Mouse (Mus musculus) ovary, postnatal 14 days (tissue): Measurements from ENCODE around the gene Tlr12.
"Not testable (repeated sequence)": the region's sequence is repeated elsewhere in the genome, so short reads cannot be mapped to it uniquely, and the experiment has no call there.

Source experiments
- DNase-seq: peaks from one replicate; pipeline ENCODE4 v3.0.0; 2022; ENCODE audit warnings: low spot score

Gene Tlr12

DNA sequence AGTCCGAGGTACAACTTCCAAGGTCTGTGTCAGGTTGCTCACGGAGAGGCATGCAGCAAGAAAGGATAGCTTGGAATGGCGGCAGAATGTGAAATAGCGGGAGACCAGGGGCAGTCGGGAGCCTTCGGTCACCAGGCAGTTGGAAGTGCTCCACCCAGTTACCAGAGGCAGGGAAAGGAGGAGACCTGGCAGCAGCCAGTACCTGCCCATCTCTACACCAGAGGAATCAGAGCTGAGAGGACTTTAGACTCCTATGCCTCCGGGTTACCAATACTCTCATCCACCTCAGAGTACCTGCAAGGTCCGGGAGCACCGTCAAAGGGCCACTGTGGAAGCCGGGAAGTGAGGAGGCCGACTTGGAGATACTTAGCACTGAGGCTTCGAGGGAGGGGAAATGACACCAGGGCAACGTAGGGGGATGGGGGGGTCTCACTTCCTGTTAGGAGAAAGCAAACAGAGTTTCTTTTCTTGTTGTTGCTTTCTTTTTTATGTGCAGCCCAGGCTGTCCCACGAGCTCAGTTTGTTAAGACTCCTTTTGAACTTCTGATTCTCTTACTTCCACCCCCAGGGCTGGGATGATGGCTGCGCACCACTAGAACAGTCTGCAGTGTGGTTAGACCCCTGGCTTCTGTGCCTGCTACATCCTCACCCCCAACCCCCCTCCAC lies at the start of gene Tlr12:
TSS of gene Tlr12 (minus strand) at position 374 of the 666 bp plus-strand sequence.
- DNase-seq, result no peak

DNA sequence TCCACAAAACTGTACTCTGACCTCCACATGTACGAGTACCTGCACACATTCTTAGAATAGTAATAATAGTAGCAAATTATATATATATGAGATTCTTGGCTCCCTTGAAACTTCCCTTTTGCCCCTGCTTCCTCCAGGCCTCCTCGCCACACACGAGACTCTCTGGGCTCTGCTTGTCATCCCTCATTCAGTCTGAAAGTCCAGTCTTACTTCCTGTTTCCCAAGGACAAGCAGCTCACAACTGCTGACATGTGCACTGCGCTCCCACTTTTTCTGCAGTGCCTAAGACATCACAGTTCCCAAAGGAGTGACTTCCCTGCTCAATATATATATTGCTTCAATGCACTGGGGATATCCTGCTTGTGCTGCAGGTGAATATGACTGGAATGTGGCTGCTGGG lies 48.8 kb upstream of the Tlr12 start:
- DNase-seq, result not testable (repeated sequence)

DNA sequence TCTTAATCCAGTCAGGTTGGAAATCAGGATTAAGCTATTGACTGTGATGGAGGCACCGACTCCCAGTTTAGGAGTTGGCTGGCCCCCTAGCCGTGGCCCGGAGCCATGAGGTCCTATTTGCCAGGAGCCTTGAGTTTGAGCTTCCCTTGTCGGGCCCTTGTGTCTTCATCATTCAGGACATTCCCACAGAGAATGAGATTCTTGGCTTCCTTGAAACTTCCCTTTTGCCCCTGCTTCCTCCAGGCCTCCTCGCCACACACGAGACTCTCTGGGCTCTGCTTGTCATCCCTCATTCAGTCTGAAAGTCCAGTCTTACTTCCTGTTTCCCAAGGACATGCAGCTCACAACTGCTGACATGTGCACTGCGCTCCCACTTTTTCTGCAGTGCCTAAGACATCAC lies 47.9 kb upstream of the Tlr12 start:
- DNase-seq, result not testable (repeated sequence)

DNA sequence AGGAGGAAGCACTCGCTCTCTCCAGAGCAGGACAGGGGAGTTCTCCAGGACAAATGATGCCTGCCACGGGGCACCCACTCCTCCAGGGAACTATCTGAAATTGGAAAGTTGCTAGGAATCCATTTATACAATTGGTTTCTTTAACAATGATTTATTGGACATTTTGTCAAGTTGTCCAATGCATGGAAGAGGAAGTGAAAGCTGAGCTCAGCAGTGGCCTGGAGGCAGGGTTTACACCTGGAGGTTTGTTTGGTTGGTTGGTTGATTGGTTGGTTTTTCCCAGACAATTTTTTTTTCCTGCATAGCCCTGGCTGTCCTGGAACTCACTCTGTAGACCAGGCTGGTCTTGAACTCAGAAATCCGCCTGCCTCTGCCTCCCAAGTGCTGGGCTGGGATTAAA lies 45.6 kb upstream of the Tlr12 start:
- DNase-seq, result no peak

DNA sequence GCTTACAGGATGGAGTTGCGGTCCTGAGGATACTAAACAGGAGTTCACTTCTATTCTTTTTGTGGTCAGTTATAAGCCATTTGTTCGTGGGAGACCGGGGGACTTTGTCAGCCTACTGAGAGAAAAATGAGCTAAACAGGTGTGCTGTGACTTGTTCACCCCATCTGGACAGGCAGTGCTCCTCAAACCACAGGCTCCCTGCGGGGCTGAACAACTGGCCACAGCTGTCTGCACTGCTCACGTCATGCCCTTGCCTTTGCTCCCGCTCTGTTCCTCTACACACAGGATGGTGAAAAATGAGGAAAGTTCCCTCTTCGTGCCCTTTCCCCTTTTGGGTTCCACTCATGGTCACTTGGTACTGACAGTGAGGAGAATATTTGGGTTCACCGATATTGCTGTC lies 42.6 kb upstream of the Tlr12 start:
- DNase-seq, result no peak

DNA sequence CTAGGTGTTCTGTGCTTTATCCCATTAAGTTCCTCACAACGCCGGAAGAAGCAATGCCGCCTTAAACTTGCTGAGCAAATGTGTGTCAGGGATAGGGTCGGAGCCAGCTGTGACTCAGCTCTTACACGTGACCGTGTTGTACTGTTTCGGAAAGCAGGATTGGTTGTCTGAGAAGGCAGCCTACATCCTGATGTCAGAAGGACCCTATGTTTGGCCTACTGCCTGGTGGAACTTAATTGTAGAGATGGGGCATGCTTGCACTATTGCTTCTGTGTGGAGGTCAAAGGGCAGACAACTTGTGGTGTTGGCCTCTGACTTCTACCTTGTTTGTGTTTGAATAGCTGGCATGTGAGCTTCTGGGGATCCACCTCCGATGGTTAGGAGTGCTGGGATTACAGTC lies 41.8 kb upstream of the Tlr12 start:
- no peak for DNase-seq

DNA sequence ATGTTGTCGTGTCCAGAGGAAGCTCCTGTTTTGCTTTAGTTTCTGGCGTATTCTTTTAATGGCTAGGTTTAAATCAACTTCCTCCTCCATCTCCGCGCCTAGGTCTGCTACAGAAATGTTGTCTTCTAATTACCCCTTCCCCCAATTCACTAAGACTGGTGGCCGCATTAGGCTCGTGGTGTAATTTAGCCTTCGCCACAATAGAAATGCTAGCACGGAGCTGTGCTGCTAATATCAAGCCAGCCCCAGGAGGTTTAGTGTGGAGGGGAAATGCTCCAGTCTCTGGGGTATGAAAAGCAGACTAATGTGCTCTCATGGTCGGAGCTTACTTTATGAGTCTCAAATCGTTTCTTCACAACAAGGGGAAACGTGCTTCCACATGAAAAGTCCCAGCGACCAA lies 37.0 kb upstream of the Tlr12 start:
- no peak for DNase-seq

DNA sequence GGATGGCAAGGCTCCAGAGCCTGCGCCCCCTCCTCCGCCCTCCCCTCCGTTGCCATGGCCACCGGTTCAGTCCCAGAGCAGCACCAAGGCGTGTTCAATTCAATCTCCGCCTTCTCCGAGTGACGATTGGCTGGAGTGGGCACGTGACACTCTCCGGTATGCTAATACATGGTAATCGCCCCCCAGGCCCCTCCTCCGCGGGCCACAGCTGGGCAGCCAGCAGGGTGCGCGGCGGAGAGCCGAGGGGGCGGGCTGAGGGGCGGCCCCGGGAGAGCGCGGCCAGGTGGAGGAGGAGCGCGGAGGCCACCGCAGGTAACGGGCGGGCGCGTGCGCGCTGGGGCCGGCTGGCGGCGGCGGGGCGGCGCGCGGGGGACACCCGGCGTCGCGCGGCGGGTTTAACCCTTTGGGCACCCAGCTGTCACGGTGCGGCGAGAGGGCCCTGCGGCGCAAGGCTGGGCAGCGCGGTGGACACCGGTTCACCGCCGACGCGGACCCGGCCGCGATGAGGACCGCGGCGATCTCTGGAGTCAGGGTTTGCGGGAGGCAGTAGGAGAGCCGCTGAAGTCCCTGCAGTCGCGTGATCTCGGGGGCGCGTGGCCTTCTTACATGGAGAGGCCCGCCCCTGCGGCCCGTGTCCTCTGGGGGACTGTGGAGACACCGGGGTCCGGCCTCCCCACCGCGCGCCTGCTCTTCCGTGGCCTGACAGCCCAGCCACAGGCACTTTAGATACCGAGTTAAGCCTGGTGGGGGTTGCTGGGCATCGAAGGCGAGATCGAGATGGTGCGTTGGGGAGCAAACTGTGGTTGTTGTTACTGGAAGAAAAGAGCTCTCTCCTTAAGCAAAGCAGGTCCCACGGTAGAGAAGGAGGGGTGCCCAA lies 36.3 kb upstream of the Tlr12 start, which contains the start of gene Phc2:
TSS of gene Phc2 (plus strand) at position 198 of the 877 bp plus-strand sequence.
- peak; percentile 88 for DNase-seq

DNA sequence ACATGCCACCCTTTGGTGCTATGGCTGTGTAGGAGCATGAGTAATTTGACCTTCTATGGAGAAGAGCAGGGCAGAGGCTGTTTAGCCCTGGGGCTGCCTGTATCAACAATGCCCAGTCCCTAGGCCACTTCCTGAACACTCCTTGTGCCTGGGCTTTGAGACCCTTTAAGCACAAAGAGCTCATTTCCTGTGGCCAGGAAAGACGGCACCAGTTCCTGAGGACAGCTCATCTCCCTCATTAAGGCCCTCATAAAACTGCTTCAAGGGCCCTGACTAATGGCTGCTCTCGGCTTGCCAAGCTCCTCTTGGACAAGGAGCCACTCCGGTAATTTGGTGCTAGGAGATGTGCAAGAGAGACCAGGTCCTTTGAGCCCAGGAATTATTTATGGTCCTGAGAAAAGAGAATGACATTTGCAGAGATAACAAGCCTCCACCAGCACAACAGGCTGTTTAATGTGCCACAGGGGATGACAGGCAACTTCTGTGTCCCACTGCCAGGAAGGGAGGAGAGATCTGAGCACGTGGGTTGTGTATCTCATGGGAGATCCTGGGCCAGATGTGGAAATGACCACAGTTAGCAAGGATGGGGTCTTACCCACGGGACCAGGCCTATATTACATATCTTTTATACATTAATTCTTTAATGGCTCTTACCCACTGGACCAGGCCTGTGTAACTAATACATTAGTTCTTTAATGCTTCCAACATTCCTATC lies 34.3 kb upstream of the Tlr12 start:
- DNase-seq, result no peak

DNA sequence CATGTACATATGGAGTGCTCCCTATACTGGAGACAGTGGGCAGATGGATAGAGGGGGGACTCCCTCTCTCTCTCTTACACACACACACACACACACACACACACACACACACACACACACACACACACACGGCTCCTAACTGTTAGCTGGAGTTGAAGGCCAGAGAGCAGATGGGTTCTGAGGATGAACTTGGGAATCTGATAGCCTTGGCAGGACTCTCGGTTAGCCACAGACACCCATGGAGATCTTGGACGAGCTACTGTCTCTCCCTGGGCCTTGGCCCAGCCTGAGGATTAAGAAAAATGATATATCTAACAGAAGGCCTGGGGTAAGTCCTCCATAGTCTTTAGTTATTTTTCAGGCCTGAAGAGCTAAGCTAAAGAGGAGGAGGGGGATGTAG lies 33.1 kb upstream of the Tlr12 start:
- DNase-seq, result no peak

DNA sequence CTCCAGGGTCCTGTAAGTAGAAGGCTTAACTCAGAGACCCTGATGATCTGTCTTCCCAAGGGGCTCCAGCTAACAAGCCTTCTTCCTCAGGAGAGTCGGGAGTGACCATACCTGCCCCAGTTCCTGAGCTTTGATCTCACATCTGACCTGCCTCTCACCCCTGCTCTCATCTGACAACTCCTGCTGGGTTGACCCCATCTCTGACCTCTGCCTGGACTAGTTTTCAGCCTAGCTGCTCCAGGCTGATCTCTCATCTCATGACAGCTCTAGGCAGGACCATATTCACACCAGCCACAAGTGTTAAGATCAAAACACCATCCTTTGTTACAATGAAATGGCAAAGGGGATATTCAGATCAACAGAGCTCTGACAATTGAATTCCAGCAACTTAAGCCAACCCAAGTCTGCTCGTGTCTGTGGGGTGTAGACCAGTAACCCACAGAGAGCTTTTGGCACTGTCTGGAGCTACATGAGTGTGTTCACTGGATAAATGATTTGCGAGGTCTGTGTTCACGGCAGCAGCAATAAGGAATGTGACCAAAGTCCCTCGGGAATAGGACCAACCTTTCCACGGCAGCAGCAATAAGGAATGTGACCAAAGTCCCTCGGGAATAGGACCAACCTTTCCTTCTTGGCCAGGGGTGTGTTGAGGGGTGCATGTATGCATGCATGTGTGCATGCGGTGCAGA lies 30.3 kb upstream of the Tlr12 start:
- DNase-seq, result no peak

DNA sequence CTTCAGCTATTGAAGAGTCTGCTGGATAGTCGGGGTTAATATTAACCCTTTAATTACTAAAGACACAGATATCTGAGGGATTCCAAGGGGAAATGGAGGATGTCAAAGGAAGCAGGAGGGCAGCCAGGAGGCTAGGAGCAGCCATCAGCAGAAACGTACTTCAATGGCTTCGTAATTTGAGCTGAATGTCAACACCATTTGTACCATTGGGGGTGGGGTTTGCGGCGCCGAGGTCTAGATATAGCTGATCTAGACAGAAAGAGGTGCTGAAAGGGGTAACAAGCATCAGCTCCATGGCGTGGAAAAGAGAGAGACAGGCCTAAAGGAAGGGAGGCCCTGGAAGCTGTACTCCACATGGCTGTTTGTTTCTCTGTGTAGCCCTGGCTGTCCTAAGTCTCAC lies 28.3 kb upstream of the Tlr12 start:
- DNase-seq, result no peak

DNA sequence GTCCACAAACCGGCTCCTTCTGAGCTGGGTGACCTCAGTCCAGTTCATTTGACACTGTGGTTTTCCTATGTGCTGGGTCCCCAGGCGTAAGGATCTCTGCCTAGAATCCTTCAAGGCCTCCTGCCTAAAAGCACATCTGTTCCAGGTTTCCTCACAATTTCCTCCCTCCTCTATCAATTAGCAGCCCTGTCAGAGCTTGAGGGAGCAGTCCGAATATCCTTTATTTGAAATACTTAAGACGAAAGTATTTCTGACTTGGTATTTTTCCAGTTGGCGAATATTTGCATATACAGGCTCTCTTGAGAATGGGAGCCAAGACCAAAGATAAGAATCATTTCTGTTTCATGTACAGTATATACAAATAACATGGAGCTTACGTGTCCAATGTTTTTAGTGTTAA lies 27.5 kb upstream of the Tlr12 start:
- no peak for DNase-seq

DNA sequence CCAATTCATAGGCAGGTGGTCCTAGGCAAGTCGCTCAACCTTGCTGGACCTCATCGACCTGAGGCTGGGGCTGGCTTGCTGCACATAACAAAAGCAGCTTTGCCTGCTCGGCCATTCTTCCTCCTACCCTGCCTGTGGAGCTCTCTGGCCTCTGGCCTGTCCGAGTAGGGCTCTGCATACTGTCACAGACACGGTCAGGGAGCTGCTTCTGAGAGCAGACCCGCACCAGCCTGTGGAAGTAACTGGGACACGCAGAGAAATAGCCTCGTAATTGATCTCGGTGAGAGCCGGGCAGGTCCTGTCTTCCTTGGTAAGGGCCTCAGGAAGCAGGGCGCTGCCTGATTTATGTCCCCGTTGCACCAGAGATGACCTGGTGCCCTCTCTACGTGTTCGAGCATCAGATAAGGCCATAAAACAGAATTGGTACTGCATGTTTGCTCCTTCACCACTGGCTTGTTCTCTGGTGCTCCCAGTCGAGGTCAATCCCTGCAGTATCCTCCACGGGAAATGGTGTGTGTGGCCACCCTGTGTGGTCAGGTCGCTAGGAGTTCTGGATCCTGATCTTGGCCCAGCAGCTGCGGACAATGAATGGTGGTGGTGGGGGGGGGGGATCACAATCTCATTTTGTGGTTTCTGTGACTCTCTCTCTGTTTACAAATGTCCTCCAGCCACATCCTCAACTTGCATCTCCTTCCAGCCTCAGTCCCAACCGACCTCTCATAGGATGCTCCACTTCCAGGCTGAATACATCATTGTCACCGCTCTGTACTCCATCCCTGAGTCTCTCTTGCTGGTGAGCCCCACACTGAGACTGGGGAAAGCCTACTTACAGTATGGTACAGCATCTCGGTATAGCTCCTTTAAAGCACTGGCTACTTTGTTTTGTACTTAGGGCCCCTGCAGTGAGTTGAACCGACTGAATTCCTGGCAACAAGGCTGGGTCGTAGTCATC lies 23.6 kb upstream of the Tlr12 start:
- DNase-seq, result no peak

DNA sequence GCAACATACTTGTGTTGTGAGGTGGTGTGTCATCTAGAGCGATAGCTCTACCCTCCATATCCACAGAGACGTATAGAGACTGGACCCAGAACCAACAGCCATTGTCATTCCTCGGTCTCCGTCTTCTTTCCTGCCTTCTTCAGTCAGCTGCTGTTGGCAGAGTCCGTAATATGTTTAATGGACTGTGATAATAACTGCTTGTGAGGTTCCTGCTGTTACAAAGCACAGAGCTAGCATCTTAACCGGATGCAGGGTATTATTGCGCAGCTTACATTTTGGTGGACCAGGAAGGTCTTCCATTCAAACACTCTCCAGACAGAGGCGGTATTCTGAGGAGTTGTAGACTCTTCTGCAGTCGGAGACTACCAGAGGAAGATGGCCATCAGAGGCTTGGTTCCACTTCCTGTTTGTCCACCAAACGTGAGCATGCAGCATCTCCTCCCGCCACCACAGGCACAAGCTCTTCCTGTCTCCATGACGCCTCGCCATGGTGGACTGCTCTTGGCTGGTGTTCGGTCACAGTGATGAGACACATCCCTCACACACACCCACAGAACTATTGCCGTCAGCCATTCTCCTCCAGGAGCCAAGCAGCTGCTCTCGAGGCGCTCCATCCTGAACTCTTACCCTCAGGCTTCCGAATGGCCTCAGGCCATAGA lies 20.0 kb upstream of the Tlr12 start:
- DNase-seq, result no peak

DNA sequence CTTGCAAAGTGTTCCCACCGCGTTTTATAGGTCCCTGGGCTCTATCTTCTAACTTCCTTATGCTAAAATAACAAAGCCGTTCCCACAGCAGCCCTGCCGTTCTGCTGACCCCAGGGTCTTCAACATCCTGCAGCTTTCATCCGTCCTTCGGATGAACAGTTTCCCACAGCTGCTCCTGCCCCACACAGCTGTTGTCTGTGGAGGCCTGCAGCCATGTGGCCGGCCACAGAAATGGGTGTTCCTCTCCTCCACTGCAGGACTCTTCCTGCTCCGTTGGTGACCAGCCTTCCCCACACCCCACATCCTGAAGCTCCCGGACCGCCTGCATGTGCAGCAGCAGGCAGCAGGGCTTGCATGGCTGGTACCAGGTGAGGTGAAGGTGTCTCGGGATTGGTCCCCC lies 18.8 kb upstream of the Tlr12 start:
- DNase-seq, result no peak

DNA sequence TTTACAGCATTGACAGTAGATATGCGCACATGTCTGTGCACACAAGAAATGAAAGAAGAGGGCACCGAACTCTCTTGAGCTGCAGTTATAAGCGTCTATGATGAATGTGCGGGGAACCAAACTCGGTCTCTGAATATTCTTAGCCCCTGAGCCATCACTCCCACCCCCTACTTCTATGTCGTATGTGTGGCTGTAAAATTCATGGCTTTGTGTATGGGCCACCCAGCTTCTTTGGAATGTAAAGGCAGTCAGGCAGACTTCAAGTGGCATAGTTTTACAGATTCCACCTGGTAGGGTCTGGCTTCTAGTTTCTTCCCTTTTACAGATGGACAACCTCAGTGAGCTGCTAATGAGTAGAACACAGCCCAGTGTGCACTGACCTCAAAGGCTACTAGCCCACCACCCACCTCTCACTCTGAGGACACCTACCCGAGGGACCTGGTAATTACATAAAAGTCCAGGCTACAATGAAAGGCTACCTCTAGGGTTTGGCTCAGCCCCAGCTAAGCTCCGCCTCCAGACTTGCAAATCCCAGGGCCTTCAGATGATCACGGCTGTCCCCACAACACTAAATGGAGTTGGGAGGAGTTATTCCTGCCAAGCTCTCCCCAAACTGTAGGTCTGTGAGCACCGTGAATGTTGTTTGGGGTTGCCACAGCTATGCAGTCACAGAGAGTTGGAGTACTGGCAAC lies 17.6 kb upstream of the Tlr12 start:
- DNase-seq, result no peak

DNA sequence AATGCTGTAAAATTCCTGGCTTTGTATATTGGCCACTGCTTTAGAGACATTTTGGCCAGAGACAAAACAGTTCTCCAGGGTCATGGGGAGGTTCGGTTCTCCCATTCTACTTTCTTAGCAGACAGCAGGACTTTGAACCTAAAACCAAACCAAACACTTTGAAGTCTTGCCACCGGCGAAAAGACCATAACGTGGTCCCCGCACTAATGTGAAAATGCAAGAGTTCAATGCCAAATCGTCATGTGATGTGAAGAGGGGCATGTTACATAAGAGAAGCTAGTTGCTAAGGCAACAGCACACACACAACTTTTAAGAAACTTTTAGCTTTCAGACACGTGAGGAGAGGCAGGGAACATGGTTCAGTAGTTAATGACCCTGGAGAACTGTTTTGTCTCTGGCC lies 17.0 kb upstream of the Tlr12 start:
- DNase-seq, result no peak

DNA sequence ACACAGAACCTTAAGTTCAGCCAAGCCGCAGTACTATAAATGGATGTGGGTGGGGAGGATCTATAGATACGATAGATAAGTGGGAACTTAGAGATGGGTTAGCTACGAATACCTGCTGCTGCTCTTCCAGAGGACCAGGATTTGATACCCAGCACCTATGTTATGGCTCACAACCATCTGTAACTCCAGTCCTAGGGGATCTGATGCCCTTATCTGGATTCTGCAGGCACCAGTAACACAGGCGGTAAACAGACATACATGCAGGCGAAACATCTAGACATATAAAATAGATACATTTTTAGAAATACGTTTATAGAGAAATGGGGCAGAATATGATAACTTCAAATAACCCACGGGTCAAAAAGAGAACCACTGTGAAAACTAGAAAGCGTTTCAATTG lies 2.7 kb upstream of the Tlr12 start:
- no peak for DNase-seq

DNA sequence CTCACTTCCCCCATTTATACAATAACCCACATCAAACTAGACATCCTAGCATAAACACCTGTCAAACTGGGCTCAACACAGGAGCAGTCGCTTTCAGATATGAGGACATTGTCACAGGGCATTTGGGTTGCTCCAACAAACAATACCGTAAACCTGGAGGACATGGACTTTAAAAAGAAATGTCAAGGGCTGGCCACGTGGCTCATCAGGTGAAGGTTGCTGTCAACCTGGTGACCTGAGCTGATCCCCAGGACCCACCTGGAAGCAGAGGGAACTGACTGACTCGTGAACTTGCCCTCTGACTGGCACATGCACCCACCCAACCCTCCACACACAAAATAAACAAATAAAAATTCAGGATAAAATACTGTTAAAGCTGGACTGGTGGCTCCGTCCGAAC lies 2.2 kb upstream of the Tlr12 start:
- no peak for DNase-seq
